Mouse (Mus musculus) heart, embryonic 11.5 days (tissue): Measurements from ENCODE around the gene Pank1. TPM values are rescaled to one million over a fixed set of nuclear protein-coding genes. Genes with fewer than 3 reads are reported as not detected.

Experiments used
- ATAC-seq: fragments of 200-750 bp; cut with Nextera tagmentation; replicated peaks from 2 replicates; pipeline ENCODE4 v1.8.0; 2017; ENCODE audit warnings: moderate library complexity; ENCODE audit not compliant: insufficient number of reproducible peaks, low FRiP score, low TSS enrichment
- H3K27ac ChIP-seq: fragments of 300-500 bp; sonication (generic); 2 replicates; pipeline ENCODE4 v1.5.1; 2014; ENCODE audit warnings: mild to moderate bottlenecking, low read depth, low read length
- H3K27me3 ChIP-seq: fragments of 300-500 bp; sonication (generic); 2 replicates; pipeline ENCODE4 v1.6.1; 2014; ENCODE audit warnings: mild to moderate bottlenecking, low read length, mixed read lengths; ENCODE audit not compliant: control insufficient read depth, insufficient read depth
- H3K36me3 ChIP-seq: fragments of 300-500 bp; sonication (generic); 2 replicates; pipeline ENCODE4 v1.6.1; 2014; ENCODE audit warnings: mild to moderate bottlenecking, low read length, moderate library complexity, mixed read lengths; ENCODE audit not compliant: control insufficient read depth, insufficient read depth
- H3K4me1 ChIP-seq: fragments of 300-500 bp; sonication (generic); 2 replicates; pipeline ENCODE4 v1.6.1; 2014; ENCODE audit warnings: low read length; ENCODE audit not compliant: control insufficient read depth, insufficient read depth
- H3K4me2 ChIP-seq: fragments of 300-500 bp; sonication (generic); 2 replicates; pipeline ENCODE4 v1.6.1; 2014; ENCODE audit warnings: mild to moderate bottlenecking, moderate library complexity
- H3K4me3 ChIP-seq: fragments of 300-500 bp; sonication (generic); 2 replicates; pipeline ENCODE4 v1.5.1; 2014; ENCODE audit warnings: low read depth, low read length
- H3K9ac ChIP-seq: fragments of 300-500 bp; sonication (generic); 2 replicates; pipeline ENCODE4 v1.6.1; 2014; ENCODE audit warnings: mild to moderate bottlenecking, low read depth, low read length, moderate library complexity
- H3K9me3 ChIP-seq: fragments of 300-500 bp; sonication (generic); replicated peaks from 2 replicates; pipeline ENCODE4 v1.6.1; 2016; ENCODE audit warnings: low read length; ENCODE audit not compliant: control insufficient read depth
- WGBS: fragments of 180-500 bp; shearing (Covaris S2); extraction: QIAGEN DNeasy Blood & Tissue Kit; methylation state at CpG from one replicate; pipeline ENCODE4 v1.1.7; 2014; ENCODE audit not compliant: insufficient replicate concordance; 5-methylcytosine and 5-hydroxymethylcytosine counted together
- polyA plus RNA-seq: library from polyadenylated mRNA; unstranded; fragments of >200 nt; fragmentation: Nextera tagmentation; extraction: Ambion mirVana; gene quantifications from 2 replicates; pipeline ENCODE4 v1.2.1, GENCODE M21; 2014

Pank1 gene
- polyA plus RNA-seq, 1 experiment from 2014 or later: 12.5 TPM

DNA sequence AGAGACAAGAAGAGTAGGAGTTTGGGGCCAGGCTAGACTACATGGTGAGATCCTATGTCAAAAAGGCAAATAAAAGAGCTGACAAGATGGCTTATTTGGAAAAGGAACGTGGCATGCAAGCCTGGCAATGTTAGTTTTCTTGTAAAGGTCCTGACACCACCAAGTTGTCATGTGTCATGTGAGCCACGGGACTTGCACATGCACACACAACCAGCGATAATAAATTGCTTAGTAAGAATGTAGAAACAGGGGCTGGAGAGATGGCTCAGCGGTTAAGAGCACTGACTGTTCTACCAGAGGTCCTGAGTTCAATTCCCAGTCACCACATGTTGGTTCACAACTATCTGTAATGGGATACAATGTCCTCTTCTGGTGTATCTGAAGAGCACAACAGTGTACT lies 7.1 kb upstream of the Pank1 start:
- Histone ChIP-seq H3K4me1 (no peaks in the 10 kb centered on the region), H3K4me2 (no peak overlapping the region), H3K9ac (no peak overlapping the region), H3K4me3 (no peak overlapping the region), H3K27ac (no peak overlapping the region), H3K9me3 (no peaks in the 10 kb centered on the region), H3K36me3 (no peaks in the 10 kb centered on the region), H3K27me3 (no peaks in the 10 kb centered on the region)
- WGBS: 76% methylated on average over 4 of the region's 4 CpGs
- ATAC-seq: no peak

DNA sequence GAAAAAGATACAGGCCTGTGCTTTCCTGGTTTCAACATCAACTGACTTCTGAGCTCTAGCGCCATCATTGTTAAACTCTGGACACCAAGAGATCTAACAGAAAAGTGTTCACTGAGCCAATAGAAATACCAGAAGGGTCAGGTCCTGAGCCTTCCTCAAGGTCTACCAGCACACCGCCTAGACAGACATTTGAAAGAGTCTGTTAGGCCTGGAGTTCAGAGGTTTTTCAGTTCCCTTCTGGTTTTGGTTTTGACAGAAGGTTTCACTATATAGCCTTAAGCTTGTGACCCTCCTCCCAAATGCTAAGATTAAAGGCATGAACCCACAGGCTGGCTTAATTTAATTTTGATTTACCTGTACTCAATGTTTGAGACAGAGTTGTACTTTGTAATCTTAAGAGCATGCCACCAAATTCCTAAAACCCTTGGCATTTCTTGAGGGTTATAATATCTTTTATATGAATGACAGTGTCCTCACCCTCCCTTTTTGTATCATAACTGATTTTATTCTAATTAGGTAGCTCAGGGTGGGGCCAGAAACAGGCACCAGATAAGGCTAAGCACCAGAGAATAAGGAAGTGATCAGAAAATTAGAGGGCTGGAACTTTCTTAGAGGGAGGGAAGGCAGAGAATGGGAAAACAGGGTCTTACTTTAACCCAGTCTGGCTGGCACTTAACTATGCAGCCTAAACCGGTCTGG lies 4.4 kb upstream of the Pank1 start:
- Histone ChIP-seq H3K4me3 (no peak overlapping the region), H3K27ac (no peak overlapping the region), H3K9me3 (no peaks in the 10 kb centered on the region), H3K4me1 (peaks cover 5% of the 10 kb centered on the region), H3K4me2 (no peak overlapping the region), H3K9ac (no peak overlapping the region), H3K27me3 (no peaks in the 10 kb centered on the region), H3K36me3 (no peaks in the 10 kb centered on the region)
- ATAC-seq: no peak
- WGBS: 66% methylated on average over 3 of the region's 3 CpGs

DNA sequence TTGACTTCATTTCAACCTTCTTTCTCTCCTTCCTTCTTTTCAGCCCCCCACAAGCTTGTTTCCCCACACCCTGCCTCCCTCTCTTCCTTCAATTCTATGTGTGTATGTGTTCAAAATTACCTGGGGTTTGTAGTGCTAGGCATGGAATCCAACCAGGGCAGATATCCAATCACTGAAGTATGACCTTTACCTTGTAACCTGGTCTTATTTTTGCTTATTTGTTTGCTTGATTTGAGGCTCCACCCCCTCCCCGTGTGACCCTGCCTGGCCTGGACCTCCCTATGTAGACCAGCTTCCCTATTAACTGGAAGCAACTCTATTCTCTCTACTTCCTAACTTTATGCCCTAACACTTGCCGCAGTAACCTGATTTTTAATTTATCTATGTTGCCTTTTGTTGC lies 3.2 kb upstream of the Pank1 start:
- Histone ChIP-seq H3K4me3 (no peak overlapping the region), H3K36me3 (no peaks in the 10 kb centered on the region), H3K9ac (no peak overlapping the region), H3K27ac (no peak overlapping the region), H3K27me3 (no peaks in the 10 kb centered on the region), H3K4me1 (peaks cover 5% of the 10 kb centered on the region), H3K9me3 (no peaks in the 10 kb centered on the region), H3K4me2 (no peak overlapping the region)
- no peak for ATAC-seq
- whole genome bisulfite sequencing: 74% methylated on average over 2 of the region's 2 CpGs

DNA sequence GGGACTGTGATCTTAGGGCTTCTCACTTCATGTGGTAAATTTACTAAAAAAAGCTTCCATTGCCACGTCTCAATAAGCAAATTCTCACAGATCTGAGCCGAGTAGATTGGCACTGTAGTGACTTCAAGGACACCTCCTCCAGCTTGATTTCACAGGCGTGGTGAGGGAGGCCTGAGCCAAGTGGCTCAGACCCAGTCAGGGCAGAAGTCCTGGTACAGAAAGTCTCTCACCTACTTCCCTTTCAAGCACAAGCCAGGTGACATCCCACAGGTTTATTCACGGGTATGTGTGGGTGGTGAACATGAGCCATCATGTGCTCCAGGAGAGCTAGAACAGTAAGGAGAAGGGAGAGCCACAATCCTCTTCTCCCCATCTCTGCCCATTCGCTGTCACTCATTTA lies 1.9 kb upstream of the Pank1 start:
- H3K4me3 ChIP-seq: no peak overlapping the region
- H3K27ac ChIP-seq: no peak overlapping the region
- ATAC-seq: no peak
- no peak overlapping the region for H3K4me2 ChIP-seq
- 67% methylated on average over 5 of the region's 5 CpGs for WGBS
- H3K27me3 ChIP-seq: no peaks in the 10 kb centered on the region
- H3K9me3 ChIP-seq: no peaks in the 10 kb centered on the region
- H3K36me3 ChIP-seq: no peaks in the 10 kb centered on the region
- no peak overlapping the region for H3K9ac ChIP-seq
- H3K4me1 ChIP-seq: peaks cover 5% of the 10 kb centered on the region

DNA sequence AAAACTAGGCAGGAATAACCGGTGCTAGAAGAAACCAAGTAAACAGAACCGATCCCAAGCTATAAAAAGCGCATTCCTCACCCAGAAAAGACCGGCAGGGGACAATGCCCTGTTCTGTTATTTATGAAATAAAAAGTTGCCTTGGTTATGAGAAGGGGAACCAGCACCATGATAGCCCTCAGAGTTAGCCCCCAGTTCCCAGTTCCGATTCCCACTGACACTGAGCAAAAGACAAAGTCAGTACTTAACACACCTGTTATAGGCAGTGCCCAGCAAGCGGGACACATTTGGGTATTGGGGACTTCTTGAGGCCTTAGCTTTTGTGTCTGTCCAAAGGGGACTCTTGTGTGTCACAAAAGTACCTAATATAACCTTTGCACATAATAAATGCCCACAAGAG lies 369 bp upstream of the Pank1 start:
- H3K36me3 ChIP-seq: no peaks in the 10 kb centered on the region
- ATAC-seq: no peak
- peak overlapping the region; percentile 94 for H3K4me3 ChIP-seq
- H3K27ac ChIP-seq: peak overlapping the region; percentile 99
- WGBS: 28% methylated on average over 6 of the region's 6 CpGs
- peaks cover 5% of the 10 kb centered on the region for H3K4me1 ChIP-seq
- peak overlapping the region; percentile 99 for H3K9ac ChIP-seq
- H3K27me3 ChIP-seq: no peaks in the 10 kb centered on the region
- H3K4me2 ChIP-seq: peak overlapping the region; percentile 76
- no peaks in the 10 kb centered on the region for H3K9me3 ChIP-seq

DNA sequence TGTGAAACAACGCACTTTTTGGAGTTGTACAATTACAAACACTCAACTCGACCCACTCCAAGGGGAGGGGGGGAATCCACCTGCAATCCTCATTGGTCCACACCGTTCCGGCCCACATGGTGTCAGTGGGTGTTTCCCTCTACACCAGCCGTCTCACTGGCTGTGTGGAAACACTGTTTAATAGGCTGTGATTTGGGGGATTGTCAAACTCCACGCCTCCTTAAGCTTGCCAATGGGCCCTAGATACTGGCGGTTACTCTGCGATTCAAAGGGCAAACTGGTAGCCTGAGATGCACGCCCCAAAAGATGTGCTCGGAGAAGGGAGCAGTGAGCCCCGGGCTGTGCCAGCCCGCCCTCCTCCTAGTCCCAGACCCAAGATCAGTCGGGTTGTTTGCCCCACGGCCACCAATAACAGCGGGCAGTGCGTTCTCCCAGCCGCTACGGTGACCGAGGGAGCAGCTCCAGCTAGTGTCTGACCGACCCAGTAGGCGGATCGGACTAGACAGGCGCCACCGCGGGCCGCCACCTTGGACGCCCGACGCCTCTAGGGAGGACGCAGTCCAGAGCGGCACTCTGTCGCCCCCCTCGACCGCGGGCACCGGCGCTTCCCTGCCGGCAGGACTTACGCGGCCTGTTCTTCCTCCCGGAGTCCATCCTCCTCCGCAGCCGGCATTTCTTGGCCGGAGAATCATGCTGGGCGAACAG lies 1.2 kb downstream of the Pank1 start:
- peaks cover 5% of the 10 kb centered on the region for H3K4me1 ChIP-seq
- H3K4me3 ChIP-seq: peak overlapping the region; percentile 94
- no peaks in the 10 kb centered on the region for H3K27me3 ChIP-seq
- H3K9ac ChIP-seq: peak overlapping the region; percentile 99
- ATAC-seq: peak; percentile 89
- no peaks in the 10 kb centered on the region for H3K36me3 ChIP-seq
- H3K9me3 ChIP-seq: no peaks in the 10 kb centered on the region
- H3K4me2 ChIP-seq: peak overlapping the region; percentile 76
- WGBS: under 1% methylated on average over 38 of the region's 45 CpGs
- H3K27ac ChIP-seq: peak overlapping the region; percentile 99

DNA sequence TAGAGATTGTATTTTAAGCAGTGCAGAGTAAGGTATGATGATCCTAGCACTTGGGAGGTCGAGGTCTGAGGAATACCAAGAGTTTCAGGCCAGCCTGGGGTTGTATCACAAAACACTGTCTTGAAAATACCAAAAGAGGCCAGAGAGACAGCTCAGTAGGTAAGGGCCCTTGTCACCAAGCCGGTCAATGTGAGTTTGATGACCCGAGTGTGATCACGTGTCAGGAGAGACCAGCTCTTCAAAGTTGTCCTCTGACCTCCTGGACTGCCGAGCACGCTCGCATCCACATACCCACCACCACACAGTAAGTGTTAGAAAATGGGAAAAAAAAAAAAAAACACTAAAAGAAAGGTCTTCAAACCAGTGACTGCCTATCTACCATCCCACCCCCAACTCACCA lies 2.6 kb downstream of the Pank1 start:
- peak overlapping the region; percentile 9; the same call in 1 of the 2 replicates for H3K4me2 ChIP-seq
- 67% methylated on average over 7 of the region's 7 CpGs for WGBS
- no peak overlapping the region for H3K4me3 ChIP-seq
- no peak for ATAC-seq
- H3K9me3 ChIP-seq: no peaks in the 10 kb centered on the region
- no peak overlapping the region for H3K9ac ChIP-seq
- H3K27me3 ChIP-seq: no peaks in the 10 kb centered on the region
- H3K4me1 ChIP-seq: peaks cover 5% of the 10 kb centered on the region
- H3K36me3 ChIP-seq: no peaks in the 10 kb centered on the region
- no peak overlapping the region for H3K27ac ChIP-seq

DNA sequence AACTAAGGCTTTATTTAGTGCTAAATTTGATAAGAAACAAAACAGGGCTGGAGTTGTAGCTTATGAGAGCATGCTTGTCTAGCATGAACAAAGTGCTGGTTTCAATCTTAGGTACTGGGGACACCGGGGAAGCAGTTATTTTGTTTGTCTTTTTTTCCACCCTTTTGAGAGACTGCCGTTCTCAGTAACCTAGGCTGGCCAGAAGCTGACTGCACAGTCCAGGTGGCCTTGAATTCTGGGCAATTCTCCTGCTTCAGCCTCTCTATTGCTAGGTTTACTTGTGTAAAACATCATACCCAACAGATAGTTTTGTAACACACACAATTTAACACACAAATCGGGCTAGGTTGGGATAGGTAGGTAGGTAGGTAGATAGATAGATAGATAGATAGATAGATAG lies 9.9 kb downstream of the Pank1 start:
- H3K4me3 ChIP-seq: no peak overlapping the region
- no peak overlapping the region for H3K4me2 ChIP-seq
- H3K27me3 ChIP-seq: no peaks in the 10 kb centered on the region
- no peak overlapping the region for H3K27ac ChIP-seq
- H3K4me1 ChIP-seq: 0 out of 2 replicates have a peak, but pooled peaks cover 4% of the 10 kb centered on the region
- H3K36me3 ChIP-seq: no peaks in the 10 kb centered on the region
- no peak for ATAC-seq
- no peaks in the 10 kb centered on the region for H3K9me3 ChIP-seq
- 78% methylated on average over 3 of the region's 3 CpGs for WGBS
- no peak overlapping the region for H3K9ac ChIP-seq
